Mouse (Mus musculus) cerebellum, postnatal 4 days (tissue): ENCODE measurements around the gene Bloc1s1.

ENCODE experiments used
- DNase-seq, 2 experiments: peaks; one replicate each; pipeline ENCODE4 v3.0.0; 2022; ENCODE audit warnings: low spot score in 2 of 2, mixed read lengths in 1 of 2

Gene Bloc1s1

DNA sequence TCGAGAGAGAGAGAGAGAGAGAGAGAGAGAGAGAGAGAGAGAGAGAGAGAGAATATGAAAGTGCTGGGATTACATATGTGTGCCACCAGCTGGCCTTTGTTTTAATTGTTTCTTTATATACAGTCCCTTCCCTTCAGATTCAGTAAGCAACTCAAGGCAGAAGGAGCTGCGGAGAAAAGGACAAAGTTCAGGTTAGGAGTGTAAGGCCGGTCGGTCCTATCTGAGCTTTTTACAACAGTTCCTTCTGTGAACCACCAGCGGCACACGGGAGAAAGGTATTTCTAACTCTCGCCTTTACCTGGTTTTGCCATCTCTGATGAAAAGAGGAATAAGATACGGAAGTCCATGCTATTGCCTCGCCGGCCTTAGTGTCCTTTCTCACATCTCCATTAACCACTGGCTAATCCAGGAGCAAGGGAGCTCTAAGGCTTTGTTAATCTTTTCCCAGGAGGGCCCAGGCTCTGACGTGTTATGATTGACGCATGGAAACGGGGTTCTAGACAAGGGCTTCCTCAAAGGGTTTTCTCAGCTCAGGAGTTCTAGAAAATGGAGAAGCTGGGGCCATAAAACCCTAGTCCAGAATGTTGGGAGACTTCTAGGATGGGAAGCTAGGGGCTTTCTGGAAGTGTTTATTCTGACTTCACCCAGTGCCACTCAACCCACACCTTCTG, 14.9 kb downstream of the Bloc1s1 start:
- DNase-seq = no peak

DNA sequence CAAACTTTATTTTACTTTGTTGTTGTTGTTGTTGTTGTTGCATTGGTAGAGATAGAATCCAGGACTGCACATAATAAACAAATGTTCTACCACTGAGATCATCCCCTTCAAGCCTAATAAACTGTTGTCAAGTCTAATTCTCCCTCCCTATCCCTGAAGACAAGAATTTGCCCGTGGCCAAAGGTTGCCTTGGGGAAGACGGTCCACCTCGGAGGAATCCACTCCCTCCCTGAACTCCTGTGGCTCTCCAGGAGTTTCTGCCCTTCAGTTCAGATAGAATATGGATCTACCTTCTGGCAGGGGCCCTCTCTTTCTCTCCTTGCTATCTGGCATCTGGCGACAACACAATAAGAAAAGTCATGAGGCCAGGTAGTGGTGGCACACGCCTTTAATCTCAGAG, 19.0 kb downstream of the Bloc1s1 start:
- DNase-seq = no peak

DNA sequence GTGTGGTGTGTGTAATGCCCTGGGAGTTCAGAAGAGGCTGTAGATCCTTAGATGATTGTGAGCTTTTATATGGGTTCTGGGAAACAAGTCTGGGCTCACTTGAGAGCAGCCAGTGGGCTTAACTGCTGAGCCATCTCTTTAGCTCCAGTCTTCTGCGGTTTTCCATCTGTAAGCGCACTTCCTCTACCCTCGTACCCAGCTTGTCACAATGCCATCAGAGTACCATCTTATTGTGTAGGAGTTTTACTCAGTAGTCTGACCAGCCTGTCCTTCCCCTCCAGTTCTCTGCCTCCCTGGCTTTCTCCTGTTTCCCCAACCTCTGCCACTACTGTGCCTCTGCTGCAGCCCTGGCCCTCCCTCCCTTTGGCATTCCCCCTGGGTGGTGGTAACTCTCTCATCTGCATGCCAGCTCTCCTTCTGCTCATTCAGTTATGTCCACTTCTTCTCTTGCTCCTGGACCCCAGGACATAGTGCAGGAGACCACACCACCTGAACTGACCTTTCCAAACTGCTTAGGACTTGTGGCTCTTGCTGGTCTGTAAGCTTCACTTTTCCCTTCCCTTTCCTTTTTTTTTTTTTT, 21.3 kb downstream of the Bloc1s1 start:
- DNase-seq = no peak

DNA sequence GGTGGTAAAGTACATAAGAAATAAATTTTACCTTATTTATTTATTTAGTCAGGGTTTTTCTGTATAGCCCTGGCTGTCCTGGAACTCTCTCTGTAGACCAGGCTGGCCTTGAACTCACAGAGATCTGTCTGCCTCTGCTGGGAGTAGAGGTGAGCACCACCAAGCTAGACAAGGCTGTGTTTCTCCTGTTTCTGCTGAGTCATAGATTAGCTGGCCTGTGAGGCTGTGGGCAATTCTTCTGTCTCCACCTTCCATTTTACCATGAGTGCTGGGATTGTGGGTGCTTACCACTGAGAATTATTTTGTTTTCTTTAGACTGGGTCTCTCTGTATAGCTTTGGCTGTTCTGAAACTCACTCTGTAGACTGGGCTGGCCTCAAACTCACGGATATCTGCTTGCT, 22.4 kb downstream of the Bloc1s1 start:
- no peak for DNase-seq

DNA sequence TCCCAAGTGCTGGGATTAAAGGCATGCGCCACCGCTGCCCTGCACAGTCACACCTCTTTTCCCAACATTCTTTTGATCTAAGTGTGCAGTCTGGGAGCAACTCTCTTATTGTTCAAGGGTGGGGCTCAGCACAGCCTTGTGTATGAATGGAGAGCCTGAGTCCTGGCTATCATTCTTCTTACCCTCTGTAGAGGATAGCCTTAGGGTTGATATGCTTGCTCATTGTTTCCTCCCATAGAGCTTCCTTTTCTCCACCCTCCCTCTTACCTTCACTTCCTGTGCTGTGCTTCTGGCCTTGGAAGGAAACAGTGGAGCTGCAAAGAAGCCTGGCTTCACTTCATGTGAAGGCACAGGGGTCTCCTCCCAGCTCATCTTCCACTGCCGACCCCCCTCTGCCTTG, 23.1 kb downstream of the Bloc1s1 start, which contains the start of gene Cd63:
Cd63 (plus strand) TSS at position 292 of the 400 bp plus-strand sequence.
- no peak for DNase-seq

DNA sequence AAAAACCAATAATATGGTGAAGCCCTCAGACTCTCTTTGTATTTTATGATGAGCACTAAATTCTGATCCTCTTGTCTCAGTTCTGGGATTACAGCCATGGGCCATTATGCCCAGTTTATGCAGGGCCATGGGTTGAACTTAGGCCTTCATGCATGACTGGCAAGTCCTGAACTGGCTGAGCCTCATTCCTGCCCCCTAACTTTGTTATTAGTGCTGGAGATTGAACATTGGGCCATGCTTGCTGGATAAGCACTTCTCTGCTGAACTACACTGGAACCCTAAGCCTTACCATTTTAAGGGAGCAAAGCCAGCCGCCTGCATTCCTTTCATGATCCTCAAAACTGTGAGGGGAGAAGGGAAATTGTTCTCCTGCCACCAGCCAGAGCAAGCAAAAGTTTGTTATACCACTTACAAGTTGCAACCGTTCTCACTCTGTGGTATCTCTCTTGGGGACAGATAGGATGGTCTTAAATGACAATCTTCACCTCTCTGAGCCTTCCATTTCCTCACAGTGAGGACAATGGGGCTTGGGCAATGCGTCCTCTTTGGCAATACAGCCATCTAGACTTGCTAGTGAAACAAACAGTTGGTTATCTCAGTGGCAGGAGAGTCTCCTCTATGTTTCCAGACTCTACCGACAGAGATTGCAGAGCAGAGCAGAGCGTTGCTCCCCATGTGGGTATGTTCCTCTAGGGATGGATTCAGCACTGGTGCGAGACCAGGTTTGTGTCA, 23.9 kb downstream of the Bloc1s1 start:
- no peak for DNase-seq

DNA sequence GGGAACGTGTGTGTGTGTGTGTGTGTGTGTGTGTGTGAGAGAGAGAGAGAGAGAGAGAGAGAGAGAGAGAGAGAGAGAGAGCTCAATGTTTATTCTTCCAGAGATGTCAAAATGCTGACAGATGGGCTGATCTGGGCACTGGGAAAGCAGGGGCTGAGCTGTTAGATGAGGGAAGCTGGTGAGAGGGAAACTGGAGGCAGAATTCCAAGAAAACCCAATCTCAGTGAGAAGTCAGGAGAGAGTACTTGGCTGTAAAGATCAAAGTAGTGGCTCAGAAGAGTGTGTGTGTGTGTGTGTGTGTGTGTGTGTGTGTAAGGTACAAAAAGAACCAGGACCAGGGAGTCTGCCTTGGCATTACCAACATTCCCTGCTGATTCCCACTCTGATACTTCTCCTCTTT, 26.3 kb downstream of the Bloc1s1 start:
- DNase-seq = no peak

DNA sequence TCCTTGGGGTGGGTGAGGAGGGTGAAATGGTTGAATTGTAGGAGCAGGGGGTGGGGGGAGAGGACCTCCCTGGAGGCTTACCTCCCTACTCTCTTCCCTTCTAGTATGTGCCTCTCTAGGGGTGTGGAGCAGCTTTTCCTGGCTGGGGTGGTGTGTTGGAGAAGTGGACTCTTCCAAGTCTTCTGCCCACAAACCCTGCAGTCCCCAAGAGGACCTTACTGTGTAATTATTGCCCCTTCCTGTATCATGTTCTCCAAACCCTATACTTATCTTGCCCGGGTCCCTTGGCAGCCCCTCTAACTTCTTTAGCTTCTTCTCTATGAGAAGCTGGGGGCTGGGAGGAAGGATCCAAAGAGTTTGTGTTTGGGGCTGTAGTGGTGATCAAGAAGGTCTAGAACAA, 27.0 kb downstream of the Bloc1s1 start:
- DNase-seq = no peak

DNA sequence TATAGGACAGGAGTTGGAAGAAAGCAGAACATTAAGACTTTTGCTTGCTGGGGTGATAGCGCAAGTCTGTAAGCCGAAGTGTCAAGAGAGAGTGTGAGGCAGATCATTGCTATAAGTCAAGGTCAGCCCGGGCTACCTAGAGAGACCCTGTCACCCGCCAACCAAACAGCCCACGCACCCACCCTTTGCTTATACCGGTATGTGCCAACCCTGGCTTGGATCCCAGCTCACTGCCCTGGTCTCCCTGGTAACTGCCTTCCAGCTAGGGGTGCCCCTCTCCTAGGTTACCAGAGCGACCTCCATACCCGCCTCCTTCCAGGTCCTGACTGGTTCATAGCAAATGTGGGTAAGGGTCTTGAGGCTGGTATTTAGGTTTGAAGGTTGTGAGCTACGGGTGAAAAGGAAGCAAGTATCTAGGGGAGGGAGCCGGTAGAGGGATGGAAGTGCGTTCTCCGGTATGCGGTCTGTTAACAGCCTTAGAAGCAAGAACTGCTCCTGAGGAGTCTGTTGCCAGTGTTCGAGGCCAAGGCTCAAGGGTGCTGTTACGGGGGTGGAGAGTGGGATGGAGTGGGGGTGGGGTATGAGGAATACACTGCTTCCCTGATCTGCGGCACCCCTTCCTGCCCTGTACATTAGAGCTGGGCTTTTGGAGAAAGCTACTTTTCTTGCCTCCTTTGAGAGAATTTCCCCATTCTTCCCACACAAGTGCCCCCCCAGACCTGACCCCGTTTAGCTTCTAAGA, 27.7 kb downstream of the Bloc1s1 start:
- DNase-seq = peak in 1 of 2 experiments; percentile 73

DNA sequence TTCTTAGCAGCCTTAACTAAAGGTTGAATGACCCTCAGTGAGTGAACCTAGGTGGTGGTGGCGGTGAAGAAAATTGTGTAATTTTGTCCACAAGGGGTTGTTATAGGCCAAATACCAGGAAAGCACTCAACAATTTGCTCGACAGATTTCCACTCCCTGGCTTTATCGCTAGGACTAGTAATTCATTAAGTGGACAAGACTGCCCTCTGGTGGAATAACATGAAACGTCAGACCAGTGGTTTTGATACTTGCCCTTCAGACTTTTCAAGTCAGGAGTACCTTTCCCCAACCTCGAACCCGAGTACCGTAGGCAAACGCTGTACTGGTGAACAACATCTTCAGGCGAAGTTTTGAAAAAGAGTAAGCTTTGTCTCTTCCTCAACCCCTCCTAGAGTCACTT, 28.4 kb downstream of the Bloc1s1 start:
- DNase-seq = peak; percentile 46 to 81

DNA sequence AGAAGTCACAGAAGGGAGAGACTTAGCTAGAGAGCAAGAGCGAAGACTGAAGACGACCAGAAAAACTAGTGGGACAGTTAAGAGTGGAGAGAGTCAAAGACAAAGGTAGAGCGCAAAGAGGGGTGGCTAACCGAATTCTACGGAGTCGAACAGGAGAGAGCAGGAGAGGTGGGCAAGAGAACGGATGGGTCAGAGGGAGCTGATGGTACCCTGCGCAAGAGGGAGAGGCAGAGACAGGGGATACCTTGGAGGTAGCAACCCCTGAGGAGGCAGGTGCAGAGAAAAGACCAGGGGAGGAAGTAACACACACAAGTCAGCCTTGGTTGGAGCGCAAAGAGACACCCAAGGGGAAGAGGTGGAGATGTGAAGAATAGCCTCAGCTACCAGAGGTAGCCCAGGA, 31.6 kb downstream of the Bloc1s1 start:
- no peak for DNase-seq

DNA sequence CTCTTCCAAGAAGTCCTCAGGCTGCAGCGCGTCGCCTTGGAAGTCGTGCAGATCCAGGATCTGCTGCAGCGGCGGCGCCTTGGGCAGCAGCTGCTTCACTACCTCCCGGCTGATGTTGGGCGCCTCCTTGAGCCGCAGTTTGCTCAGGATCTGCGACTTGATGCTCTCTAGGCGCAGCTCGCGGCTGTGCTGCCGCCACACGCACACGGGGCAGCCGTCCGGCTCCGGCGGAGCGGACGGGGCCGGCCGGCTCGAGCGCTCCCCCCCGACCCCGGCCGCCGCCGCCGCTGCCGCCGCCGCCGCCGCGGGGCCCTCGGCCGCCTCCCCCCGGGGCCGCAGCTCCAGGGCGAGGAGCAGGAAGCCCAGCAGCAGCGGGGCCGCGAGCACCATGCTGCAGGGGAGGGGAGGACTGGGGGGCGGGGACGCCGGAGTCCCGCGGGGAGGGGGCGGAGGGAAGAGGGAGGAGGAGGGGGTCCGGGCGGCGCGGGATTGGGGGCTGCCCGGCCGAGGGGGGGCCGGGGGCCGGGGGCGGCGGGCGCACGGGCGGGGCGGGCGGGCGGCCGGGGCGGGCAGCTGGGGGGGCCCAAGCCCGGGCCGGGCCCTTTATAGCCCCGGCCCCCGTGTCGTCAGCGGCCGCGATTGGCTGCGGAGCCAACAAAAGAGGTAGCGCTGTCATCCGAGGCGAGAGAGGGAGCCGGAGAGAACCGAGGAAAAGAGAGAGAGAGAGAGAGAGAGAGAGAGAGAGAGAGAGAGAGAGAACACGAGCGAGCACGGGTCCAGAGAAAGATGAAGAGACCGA, 32.3 kb downstream of the Bloc1s1 start, which contains the start of gene Gdf11:
Gdf11 (minus strand) TSS at position 423 of the 799 bp plus-strand sequence.
- DNase-seq = peak in 1 of 2 experiments; percentile 69

DNA sequence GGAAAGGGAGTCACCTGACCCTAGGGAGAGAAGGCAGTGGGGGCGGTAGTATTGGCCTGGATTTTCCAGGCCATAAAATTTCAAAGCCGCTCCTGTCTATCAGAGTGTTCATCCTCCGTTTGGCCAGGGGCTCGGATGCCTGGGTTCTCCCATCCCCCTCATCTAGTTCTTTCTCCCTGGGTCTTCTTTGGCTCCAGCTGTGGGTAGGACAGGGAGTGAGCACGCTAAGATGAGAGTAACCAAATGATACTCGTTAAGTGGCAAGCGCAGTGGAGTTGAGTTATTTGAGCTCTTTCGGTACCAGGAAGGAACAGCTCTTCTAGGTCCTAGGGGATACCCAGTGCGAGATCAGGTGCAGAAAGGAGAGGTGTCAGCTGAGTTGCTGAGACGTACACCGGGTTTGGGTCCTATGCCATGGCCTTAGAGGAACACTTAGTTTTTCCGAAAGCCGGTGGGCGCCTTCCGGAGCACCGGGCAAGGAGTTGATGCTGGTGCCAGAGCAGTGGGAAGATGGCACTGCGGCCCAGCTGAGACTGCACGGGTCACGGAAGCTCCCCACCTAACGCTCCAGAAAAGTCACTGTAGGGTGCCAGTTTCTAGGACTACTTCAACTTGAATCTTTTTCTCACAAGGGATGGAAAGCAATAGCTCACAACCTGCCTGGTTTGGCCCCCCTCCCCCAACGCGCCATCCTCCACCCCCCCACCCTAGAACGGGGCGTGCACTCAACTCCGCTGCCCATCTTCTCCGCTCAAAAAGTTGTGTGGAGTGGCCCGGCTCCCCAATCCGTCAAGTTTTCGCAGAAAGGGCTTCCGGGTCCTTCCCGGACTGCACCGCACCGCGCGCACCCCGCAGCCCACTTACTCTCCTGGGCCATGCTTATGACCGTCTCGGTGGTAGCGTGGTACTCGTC, 33.2 kb downstream of the Bloc1s1 start:
- no peak for DNase-seq

DNA sequence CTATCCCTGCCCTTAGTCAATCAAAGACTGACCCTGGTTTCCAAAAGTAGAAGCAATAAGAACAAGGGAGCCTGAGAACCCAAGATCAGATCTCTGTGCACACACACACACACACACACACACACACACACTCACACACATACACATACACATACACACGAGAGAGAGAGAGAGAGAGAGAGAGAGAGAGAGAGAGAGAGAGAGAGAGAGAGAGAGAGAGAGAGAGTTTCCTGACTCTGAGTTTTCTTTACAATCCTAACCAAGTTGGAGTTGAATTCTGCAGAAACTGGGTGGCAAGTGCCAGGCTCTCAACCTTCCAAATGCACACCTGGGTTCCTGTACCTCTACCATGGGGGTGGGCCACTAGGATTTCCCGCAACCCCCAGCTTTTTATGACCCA, 34.0 kb downstream of the Bloc1s1 start:
- no peak for DNase-seq

DNA sequence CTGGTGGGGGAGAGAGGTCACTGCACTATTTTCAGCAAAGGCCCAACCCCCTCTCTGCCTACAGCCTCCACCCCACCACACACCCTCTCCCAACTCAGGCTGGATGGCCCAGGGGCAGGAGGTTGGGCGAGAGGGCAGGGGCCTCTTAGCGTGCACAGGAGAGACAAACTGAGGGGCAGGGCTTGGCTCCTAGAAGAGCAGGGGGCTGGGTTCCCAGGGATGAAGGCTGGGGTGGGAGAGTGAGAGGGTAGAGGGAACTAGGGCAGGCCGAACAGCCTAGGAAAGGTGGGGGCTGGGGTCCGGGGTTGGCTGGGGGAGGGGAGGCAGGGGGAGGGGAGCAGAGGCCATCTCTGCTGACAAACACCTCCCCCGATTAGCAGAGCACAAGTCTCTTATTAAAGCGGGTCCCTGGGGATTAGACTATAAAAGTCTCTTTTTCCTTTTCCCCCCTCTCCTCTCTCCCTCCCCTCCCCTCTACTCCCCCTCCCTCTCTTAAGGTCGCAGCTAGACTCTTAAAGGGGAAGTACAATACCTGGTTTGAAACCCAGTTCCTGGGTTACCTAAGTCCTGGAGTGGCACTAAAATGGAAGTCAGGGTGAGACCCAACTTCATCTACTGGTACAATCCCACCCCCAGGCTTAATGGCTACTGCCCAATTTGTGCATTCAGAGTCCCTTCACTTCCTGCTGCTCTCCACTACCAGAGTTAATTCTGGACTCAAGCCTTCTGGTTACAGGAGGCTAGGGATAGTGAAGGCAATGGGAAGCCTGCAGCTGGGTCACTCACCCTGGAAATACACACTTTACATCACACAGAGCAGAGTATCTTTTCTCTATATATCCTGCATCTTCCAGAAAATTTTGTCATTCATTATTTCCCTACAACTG, 34.7 kb downstream of the Bloc1s1 start:
- no peak for DNase-seq

DNA sequence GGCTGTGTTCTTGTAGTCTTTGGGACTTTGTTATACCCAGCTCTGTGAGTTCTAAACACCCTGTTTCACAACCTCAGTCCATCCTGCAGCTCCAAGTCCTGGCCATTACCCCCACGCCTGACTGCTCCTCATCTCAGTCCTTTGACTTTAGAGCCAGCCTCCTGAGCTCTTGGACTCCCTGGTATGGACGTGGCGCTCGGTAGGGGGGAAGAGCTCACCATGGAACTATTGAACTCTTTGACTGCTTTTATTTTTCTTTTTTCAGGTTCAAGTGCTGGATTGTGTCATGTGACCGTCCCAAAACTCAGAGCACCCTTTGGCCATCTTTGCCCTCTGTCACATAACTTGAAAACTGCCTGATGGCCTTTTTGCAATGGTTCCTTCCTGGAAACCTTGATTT, 41.8 kb downstream of the Bloc1s1 start:
- DNase-seq = no peak

DNA sequence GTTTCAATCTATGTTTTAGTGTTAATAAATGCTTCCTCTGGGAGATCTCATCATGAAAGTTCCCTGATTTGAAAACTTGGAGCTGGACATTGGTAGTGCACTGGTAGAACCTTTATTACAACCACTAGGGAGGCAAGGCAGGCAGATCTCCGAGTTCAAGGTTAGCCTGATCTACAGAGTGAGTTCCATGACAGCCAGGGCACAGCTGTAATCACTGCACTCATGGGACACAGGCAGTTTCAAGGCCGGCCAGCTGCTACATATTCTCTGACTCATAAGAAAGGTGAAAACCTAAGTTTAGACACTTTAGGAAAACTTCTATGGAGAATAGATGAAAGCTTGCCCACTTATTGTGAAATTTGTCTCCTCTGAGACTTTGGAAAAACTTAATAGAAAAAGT, 45.0 kb downstream of the Bloc1s1 start:
- DNase-seq = no peak

DNA sequence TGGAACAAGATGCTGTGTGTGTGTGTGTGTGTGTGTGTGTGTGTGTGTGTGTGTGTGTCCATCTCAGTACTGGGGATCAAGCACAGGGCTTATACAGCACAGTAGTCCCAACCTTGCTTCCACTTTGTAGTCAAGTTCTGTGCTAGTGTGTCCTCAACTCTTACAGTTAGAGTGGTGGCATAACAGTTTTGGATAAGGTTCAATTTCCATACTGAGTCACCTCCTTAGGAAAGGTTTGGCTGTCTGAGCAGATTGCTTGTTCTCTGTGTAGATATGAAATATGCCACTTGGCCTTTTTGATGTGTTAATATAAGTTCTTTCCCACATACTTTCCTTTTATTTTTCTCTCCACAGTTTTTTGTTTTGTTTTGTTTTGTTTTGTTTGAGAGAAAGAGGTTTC, 45.5 kb downstream of the Bloc1s1 start:
- DNase-seq = no peak

DNA sequence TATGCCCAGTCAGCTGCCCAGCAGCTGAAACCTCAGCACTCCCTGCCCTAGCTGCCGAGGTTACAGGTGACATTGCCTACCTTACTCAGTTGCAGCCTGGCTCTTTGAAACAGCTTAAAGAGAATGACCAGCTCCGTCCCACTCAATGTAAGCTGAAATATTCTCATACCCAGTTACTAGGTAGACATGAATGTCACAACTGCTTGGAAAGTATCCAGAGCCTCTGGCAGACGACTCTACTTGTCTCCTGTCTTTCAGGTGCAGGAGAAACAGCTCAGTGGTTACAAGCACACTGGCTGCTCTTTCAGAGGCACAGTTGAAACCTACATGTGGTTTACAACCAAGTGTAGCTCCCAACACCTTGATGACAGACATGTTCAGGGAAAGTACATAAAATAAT, 53.5 kb downstream of the Bloc1s1 start:
- DNase-seq = no peak
